ENCODE assay signal across 27 mouse cellular contexts in the genomic region with DNA sequence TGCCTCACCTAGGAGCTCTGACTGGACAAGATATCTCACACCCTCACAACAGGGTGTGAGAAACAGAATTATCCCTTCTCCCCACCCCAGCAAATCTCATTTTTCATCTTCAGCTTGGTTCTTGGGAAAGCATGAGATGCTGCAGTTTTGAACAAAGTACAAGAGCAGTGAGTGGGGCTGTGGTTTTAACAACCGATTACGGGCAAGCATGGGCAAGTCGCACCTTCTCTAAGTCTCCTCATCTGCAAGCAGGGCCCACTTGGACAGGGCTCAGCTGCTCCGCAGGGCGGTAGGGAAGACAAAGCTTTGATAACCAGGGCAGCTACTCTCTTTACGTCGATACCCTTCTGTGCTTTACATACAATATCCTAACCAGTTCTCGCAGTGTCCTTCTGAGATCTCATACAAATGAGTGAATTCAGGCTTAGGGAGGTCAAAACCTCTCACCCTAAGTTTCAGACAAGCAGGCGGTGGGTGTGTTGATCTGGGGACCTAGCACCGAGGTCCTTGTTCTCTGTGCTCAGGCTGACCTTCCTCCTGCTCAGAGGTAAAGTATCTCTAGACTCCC. TPM values are rescaled to one million over a fixed set of nuclear protein-coding genes. Genes with fewer than 3 reads are reported as not detected.
A peak's percentile ranks its signal among the peaks of the same experiment; 100 is the strongest.
DNase-seq lines count a peak whose midpoint lies in the region; ATAC-seq lines count a peak whose summit lies in the region.
"Had no signal": no experiment of that assay in that cellular context is flagged by ENCODE, and none has a peak within 500 bp of the region (broad histone marks: within the 10 kb centered on the region; RNA-seq: fewer than 3 reads in every experiment).

No protein-coding gene starts in this region.

- H3K36me3 ChIP-seq in embryonic facial prominence, embryonic 15.5 days, result no peaks in the 10 kb centered on the region
- no peaks in the 10 kb centered on the region for H3K36me3 ChIP-seq in embryonic facial prominence, embryonic 10.5 days (replicated peaks)
- H3K36me3 ChIP-seq in megakaryocyte, embryonic 14.5 days (replicated peaks; ENCODE audit: low read length), result no peaks in the 10 kb centered on the region
- H3K36me3 ChIP-seq in limb, embryonic 15.5 days, result no peaks in the 10 kb centered on the region
- no peaks in the 10 kb centered on the region for H3K36me3 ChIP-seq in stomach, embryonic 16.5 days (ENCODE audit: control insufficient read depth, insufficient read depth, low read length)
- H3K36me3 ChIP-seq: embryonic facial prominence, embryonic 12.5 days; heart, embryonic 12.5 days; hindbrain, embryonic 10.5 days had no signal

- no peaks in the 10 kb centered on the region for H3K9me3 ChIP-seq in embryonic facial prominence, embryonic 15.5 days (replicated peaks)
- no peaks in the 10 kb centered on the region for H3K9me3 ChIP-seq in embryonic facial prominence, embryonic 10.5 days
- H3K9me3 ChIP-seq in megakaryocyte, embryonic 14.5 days, result no peaks in the 10 kb centered on the region
- no peaks in the 10 kb centered on the region for H3K9me3 ChIP-seq in limb, embryonic 15.5 days
- no peaks in the 10 kb centered on the region for H3K9me3 ChIP-seq in stomach, embryonic 16.5 days (replicated peaks; ENCODE audit: control insufficient read depth, low read length)
- H3K9me3 ChIP-seq: embryonic facial prominence, embryonic 12.5 days; forebrain, embryonic 13.5 days; heart, embryonic 12.5 days; hindbrain, embryonic 10.5 days had no signal

- H3K9ac ChIP-seq in embryonic facial prominence, embryonic 15.5 days, result no peak overlapping the region
- no peak overlapping the region for H3K9ac ChIP-seq in limb, embryonic 15.5 days
- no peak overlapping the region for H3K9ac ChIP-seq in stomach, embryonic 16.5 days (ENCODE audit: low read length)
- H3K9ac ChIP-seq: embryonic facial prominence, embryonic 12.5 days; forebrain, embryonic 13.5 days; forebrain, postnatal 0 days; heart, embryonic 12.5 days; hindbrain, embryonic 14.5 days had no signal

- no peak for ATAC-seq in embryonic facial prominence, embryonic 15.5 days (ENCODE audit: insufficient number of reproducible peaks, low FRiP score, low TSS enrichment, low read depth)
- no peak for ATAC-seq in megakaryocyte, adult 5-6 weeks (ENCODE audit: poor library complexity, severe bottlenecking)
- no peak for ATAC-seq in limb, embryonic 15.5 days (ENCODE audit: insufficient number of reproducible peaks, low FRiP score, low TSS enrichment, low read depth)
- ATAC-seq in stomach, embryonic 16.5 days (ENCODE audit: insufficient read depth, low FRiP score), result no peak
- ATAC-seq: forebrain, embryonic 13.5 days; forebrain, postnatal 0 days had no signal

- no peak overlapping the region for H3K4me2 ChIP-seq in embryonic facial prominence, embryonic 15.5 days (replicated peaks)
- no peak overlapping the region for H3K4me2 ChIP-seq in limb, embryonic 15.5 days
- H3K4me2 ChIP-seq in stomach, embryonic 16.5 days (ENCODE audit: low read depth, low read length), result no peak overlapping the region
- H3K4me2 ChIP-seq: embryonic facial prominence, embryonic 12.5 days; forebrain, embryonic 13.5 days; heart, embryonic 12.5 days; hindbrain, embryonic 14.5 days had no signal

- H3K4me1 ChIP-seq in embryonic facial prominence, embryonic 15.5 days, result peaks cover 16% of the 10 kb centered on the region; the same call in 1 of the 2 replicates
- H3K4me1 ChIP-seq in embryonic facial prominence, embryonic 10.5 days, result peaks cover 19% of the 10 kb centered on the region
- peaks cover 80% of the 10 kb centered on the region for H3K4me1 ChIP-seq in megakaryocyte, embryonic 14.5 days
- peaks cover 15% of the 10 kb centered on the region for H3K4me1 ChIP-seq in limb, embryonic 15.5 days
- peaks cover 17% of the 10 kb centered on the region for H3K4me1 ChIP-seq in stomach, embryonic 16.5 days (ENCODE audit: control insufficient read depth, insufficient read depth, low read length)

- 68% methylated on average over 10 of the region's 10 CpGs for WGBS in embryonic facial prominence, embryonic 15.5 days
- 80% methylated on average over 10 of the region's 10 CpGs for WGBS in embryonic facial prominence, embryonic 10.5 days
- 67% methylated on average over 10 of the region's 10 CpGs for WGBS in limb, embryonic 15.5 days
- 72% methylated on average over 10 of the region's 10 CpGs for WGBS in stomach, embryonic 16.5 days

- no peaks in the 10 kb centered on the region for H3K27me3 ChIP-seq in embryonic facial prominence, embryonic 15.5 days
- H3K27me3 ChIP-seq in embryonic facial prominence, embryonic 10.5 days (replicated peaks; ENCODE audit: low read depth, poor library complexity, severe bottlenecking), result peaks cover 20% of the 10 kb centered on the region
- H3K27me3 ChIP-seq in megakaryocyte, embryonic 14.5 days (replicated peaks), result no peaks in the 10 kb centered on the region
- H3K27me3 ChIP-seq in limb, embryonic 15.5 days, result no peaks in the 10 kb centered on the region
- H3K27me3 ChIP-seq in stomach, embryonic 16.5 days (ENCODE audit: control insufficient read depth, insufficient read depth, low read length), result no peaks in the 10 kb centered on the region

- peak overlapping the region; percentile 65 for H3K27ac ChIP-seq in embryonic facial prominence, embryonic 15.5 days (replicated peaks)
- no peak overlapping the region for H3K27ac ChIP-seq in embryonic facial prominence, embryonic 10.5 days (replicated peaks)
- peak overlapping the region; percentile 57; the same call in 1 of the 2 replicates for H3K27ac ChIP-seq in limb, embryonic 15.5 days
- peak overlapping the region; percentile 63 for H3K27ac ChIP-seq in stomach, embryonic 16.5 days (ENCODE audit: low read length)
- H3K27ac ChIP-seq: embryonic facial prominence, embryonic 12.5 days; forebrain, embryonic 13.5 days; gastrocnemius, adult 2 months; hindbrain, embryonic 10.5 days; hindbrain, embryonic 14.5 days had no signal

- H3K4me3 ChIP-seq in embryonic facial prominence, embryonic 15.5 days (replicated peaks), result no peak overlapping the region
- H3K4me3 ChIP-seq in embryonic facial prominence, embryonic 10.5 days, result no peak overlapping the region
- H3K4me3 ChIP-seq in megakaryocyte, embryonic 14.5 days (replicated peaks), result peak overlapping the region; percentile 34
- H3K4me3 ChIP-seq in limb, embryonic 15.5 days, result no peak overlapping the region
- no peak overlapping the region for H3K4me3 ChIP-seq in stomach, embryonic 16.5 days (replicated peaks; ENCODE audit: low read length)
- H3K4me3 ChIP-seq: embryonic facial prominence, embryonic 12.5 days; forebrain, embryonic 13.5 days; gastrocnemius, adult 2 months; heart, embryonic 12.5 days; hindbrain, embryonic 10.5 days had no signal

- DNase-seq in embryonic facial prominence, embryonic 10.5 days (ENCODE audit: low spot score), result no peak
- no peak for DNase-seq in layer of hippocampus, adult 11-12 months (ENCODE audit: low spot score)
- no peak for DNase-seq in natural killer cell, adult 2 months (ENCODE audit: low spot score in 2 of 2)
- DNase-seq: adrenal gland, adult 8-10 months; cerebellum, adult 11-12 months; cerebellum, postnatal 14 days; embryo, embryonic 11 days; forebrain, postnatal 0 days; gastrocnemius, adult 2 months; gastrocnemius, postnatal 25 days had no signal

RNA-seq across cellular contexts. Expression of gene Acvr1b, which starts 3.4 kb away (rescaled TPM):
- polyA plus RNA-seq in embryonic facial prominence, embryonic 15.5 days (2015; fragmentation: Nextera tagmentation; extraction: Ambion mirVana), result 10.5 and 11.4 TPM in 2 replicates
- polyA plus RNA-seq in embryonic facial prominence, embryonic 10.5 days (2016; fragmentation: Nextera tagmentation; extraction: Ambion mirVana), result 5.5 and 6.2 TPM in 2 replicates
- polyA plus RNA-seq in megakaryocyte, embryonic 14.5 days (2012; ENCODE audit: insufficient read depth, low replicate concordance), result 6.1 and 8.2 TPM in 2 replicates
- 7.4 and 7.7 TPM in 2 replicates for total RNA-seq in megakaryocyte, adult 5-6 weeks (2015)
- total RNA-seq in megakaryocyte, adult 5-6 weeks (2017), result 15.2 and 17.1 TPM in 2 replicates
- 8.4 and 10.9 TPM in 2 replicates for polyA plus RNA-seq in limb, embryonic 15.5 days (2015; fragmentation: Nextera tagmentation; extraction: Ambion mirVana)
- 11.6 and 12.1 TPM in 2 replicates for polyA plus RNA-seq in stomach, embryonic 16.5 days (2015; fragmentation: Nextera tagmentation; extraction: Ambion mirVana)

RNA-seq across cellular contexts. Expression of gene Acvrl1, which starts 42.2 kb away (rescaled TPM):
- polyA plus RNA-seq in embryonic facial prominence, embryonic 15.5 days (2015; fragmentation: Nextera tagmentation; extraction: Ambion mirVana), result 17.5 and 19.6 TPM in 2 replicates
- 10.3 and 10.6 TPM in 2 replicates for polyA plus RNA-seq in embryonic facial prominence, embryonic 10.5 days (2016; fragmentation: Nextera tagmentation; extraction: Ambion mirVana)
- 2.1 and 7.9 TPM in 2 replicates for polyA plus RNA-seq in megakaryocyte, embryonic 14.5 days (2012; ENCODE audit: insufficient read depth, low replicate concordance)
- 6.9 and 8.2 TPM in 2 replicates for total RNA-seq in megakaryocyte, adult 5-6 weeks (2015)
- total RNA-seq in megakaryocyte, adult 5-6 weeks (2017), result 27.6 and 34.9 TPM in 2 replicates
- polyA plus RNA-seq in limb, embryonic 15.5 days (2015; fragmentation: Nextera tagmentation; extraction: Ambion mirVana), result 16.3 and 17.7 TPM in 2 replicates
- 34.9 and 39.3 TPM in 2 replicates for polyA plus RNA-seq in stomach, embryonic 16.5 days (2015; fragmentation: Nextera tagmentation; extraction: Ambion mirVana)

RNA-seq across cellular contexts. Expression of gene Grasp, which starts 53.5 kb away (rescaled TPM):
- 11.4 and 15.1 TPM in 2 replicates for polyA plus RNA-seq in embryonic facial prominence, embryonic 15.5 days (2015; fragmentation: Nextera tagmentation; extraction: Ambion mirVana)
- 5.3 and 6.7 TPM in 2 replicates for polyA plus RNA-seq in embryonic facial prominence, embryonic 10.5 days (2016; fragmentation: Nextera tagmentation; extraction: Ambion mirVana)
- polyA plus RNA-seq in megakaryocyte, embryonic 14.5 days (2012; ENCODE audit: insufficient read depth, low replicate concordance), result 0.47 TPM in 1 of 2 replicates, not detected in the other
- total RNA-seq in megakaryocyte, adult 5-6 weeks (2015), result 0.16 and 0.30 TPM in 2 replicates
- 0.29 and 0.85 TPM in 2 replicates for total RNA-seq in megakaryocyte, adult 5-6 weeks (2017)
- polyA plus RNA-seq in limb, embryonic 15.5 days (2015; fragmentation: Nextera tagmentation; extraction: Ambion mirVana), result 5.3 and 7.2 TPM in 2 replicates
- 2.1 and 2.7 TPM in 2 replicates for polyA plus RNA-seq in stomach, embryonic 16.5 days (2015; fragmentation: Nextera tagmentation; extraction: Ambion mirVana)

RNA-seq across cellular contexts. Expression of gene Ankrd33, which starts 54.9 kb away (rescaled TPM):
- not detected in 2 replicates for polyA plus RNA-seq in embryonic facial prominence, embryonic 15.5 days (2015; fragmentation: Nextera tagmentation; extraction: Ambion mirVana)
- polyA plus RNA-seq in embryonic facial prominence, embryonic 10.5 days (2016; fragmentation: Nextera tagmentation; extraction: Ambion mirVana), result 0.10 TPM in 1 of 2 replicates, not detected in the other
- polyA plus RNA-seq in megakaryocyte, embryonic 14.5 days (2012; ENCODE audit: insufficient read depth, low replicate concordance), result not detected in 2 replicates
- not detected in 2 replicates for total RNA-seq in megakaryocyte, adult 5-6 weeks (2015)
- not detected in 2 replicates for total RNA-seq in megakaryocyte, adult 5-6 weeks (2017)
- polyA plus RNA-seq in limb, embryonic 15.5 days (2015; fragmentation: Nextera tagmentation; extraction: Ambion mirVana), result not detected in 2 replicates
- not detected in 2 replicates for polyA plus RNA-seq in stomach, embryonic 16.5 days (2015; fragmentation: Nextera tagmentation; extraction: Ambion mirVana)
- total RNA-seq: common myeloid progenitor, adult 5-6 weeks; ES-E14; forebrain, postnatal 0 days; gastrocnemius, adult 2 months; gastrocnemius, postnatal 25 days; granulocyte monocyte progenitor cell, adult 5-6 weeks; heart, adult 8-10 months; heart, postnatal 25 days had no signal
- polyA plus RNA-seq: brain, embryonic 14.5 days; embryonic facial prominence, embryonic 12.5 days; forebrain, embryonic 13.5 days; forebrain, postnatal 0 days; heart, embryonic 12.5 days; heart, embryonic 16.5 days; hindbrain, embryonic 10.5 days; hindbrain, embryonic 14.5 days had no signal
